Mouse (Mus musculus) ES-E14 (cell line): ENCODE measurements around the gene Tmem246. TPM values are rescaled to one million over a fixed set of nuclear protein-coding genes. Genes with fewer than 3 reads are reported as not detected.

Experiments used
- DNase-seq: peaks from one replicate; pipeline ENCODE4 v3.0.0-alpha.2; 2013; ENCODE audit warnings: low read depth, low spot score
- H3K27ac ChIP-seq: 2 replicates; pipeline ENCODE4 v1.5.1; 2012; ENCODE audit warnings: low read depth, mild to moderate bottlenecking, low read length, moderate library complexity, mixed read lengths; ENCODE audit not compliant: poor library complexity, insufficient read depth, severe bottlenecking
- H3K36me3 ChIP-seq: 2 replicates; pipeline ENCODE4 v1.6.1; 2012; ENCODE audit warnings: mild to moderate bottlenecking, low read length, moderate library complexity, mixed read lengths; ENCODE audit not compliant: control insufficient read depth, poor library complexity, insufficient read depth, severe bottlenecking
- H3K4me1 ChIP-seq, 2 experiments: fragments of 150-350 bp in 1 of 2; sonication (generic) in 1 of 2; 2 replicates each; pipeline ENCODE4 v1.6.1; 2012; ENCODE audit warnings: low read length in 2 of 2, mild to moderate bottlenecking in 1 of 2, mixed read lengths in 1 of 2; ENCODE audit not compliant: control insufficient read depth in 2 of 2, insufficient read depth in 2 of 2, poor library complexity in 1 of 2
- H3K4me3 ChIP-seq, 2 experiments: fragments of 150-350 bp in 1 of 2; sonication (generic) in 1 of 2; 2 replicates each; pipeline ENCODE4 v1.5.1; 2012; ENCODE audit warnings: low read length in 2 of 2, low read depth in 1 of 2, mild to moderate bottlenecking in 1 of 2, mixed read lengths in 1 of 2; ENCODE audit not compliant: insufficient read depth in 1 of 2, poor library complexity in 1 of 2, severe bottlenecking in 1 of 2
- H3K9ac ChIP-seq: 2 replicates; pipeline ENCODE4 v1.6.1; 2012; ENCODE audit warnings: low read depth, mild to moderate bottlenecking, low read length, mixed read lengths; ENCODE audit not compliant: poor library complexity, insufficient read depth, severe bottlenecking
- H3K9me3 ChIP-seq: fragments of 150-350 bp; sonication (generic); 2 replicates; pipeline ENCODE4 v1.6.1; 2012; ENCODE audit warnings: low read depth, mild to moderate bottlenecking, low read length; ENCODE audit not compliant: control insufficient read depth, insufficient read depth
- CHD2 ChIP-seq: IDR thresholded peaks from 2 replicates; pipeline ENCODE4 v1.6.1; 2014; ENCODE audit warnings: mild to moderate bottlenecking, low read depth, low read length, inconsistent platforms
- HCFC1 ChIP-seq: IDR thresholded peaks from 2 replicates; pipeline ENCODE4 v1.6.1; 2012; ENCODE audit warnings: low read length, inconsistent platforms, borderline replicate concordance; ENCODE audit not compliant: insufficient read depth
- MAFK ChIP-seq: IDR thresholded peaks from 2 replicates; pipeline ENCODE4 v1.6.1; 2014; ENCODE audit warnings: mild to moderate bottlenecking, low read depth, low read length, inconsistent platforms; ENCODE audit not compliant: insufficient read depth
- ZC3H11A ChIP-seq: IDR thresholded peaks from 2 replicates; pipeline ENCODE4 v1.6.1; 2012; ENCODE audit warnings: low read depth, mild to moderate bottlenecking, inconsistent platforms, low read length, borderline replicate concordance
- ZNF384 ChIP-seq: IDR thresholded peaks from 2 replicates; pipeline ENCODE4 v1.6.1; 2012; ENCODE audit warnings: low read depth, low read length, inconsistent platforms
- in situ Hi-C, 2 experiments: fragments of 600-800 bp; cut with MboI; formaldehyde crosslinking; loops; one replicate each; pipeline ENCODE4 v1.15.1; 2025; ENCODE audit warnings: low sequenced_read_pairs in 2 of 2, inconsistent platforms in 1 of 2; ENCODE audit not compliant: unreplicated experiment in 2 of 2
- total RNA-seq: library from RNA; depleted of rRNA; stranded (reverse); fragments of 300-350 nt; gene quantifications from 2 replicates; pipeline ENCODE4 v1.2.3, GENCODE M21; 2012

The Tmem246 gene
- total RNA-seq, 1 experiment, result 2.3 TPM

DNA sequence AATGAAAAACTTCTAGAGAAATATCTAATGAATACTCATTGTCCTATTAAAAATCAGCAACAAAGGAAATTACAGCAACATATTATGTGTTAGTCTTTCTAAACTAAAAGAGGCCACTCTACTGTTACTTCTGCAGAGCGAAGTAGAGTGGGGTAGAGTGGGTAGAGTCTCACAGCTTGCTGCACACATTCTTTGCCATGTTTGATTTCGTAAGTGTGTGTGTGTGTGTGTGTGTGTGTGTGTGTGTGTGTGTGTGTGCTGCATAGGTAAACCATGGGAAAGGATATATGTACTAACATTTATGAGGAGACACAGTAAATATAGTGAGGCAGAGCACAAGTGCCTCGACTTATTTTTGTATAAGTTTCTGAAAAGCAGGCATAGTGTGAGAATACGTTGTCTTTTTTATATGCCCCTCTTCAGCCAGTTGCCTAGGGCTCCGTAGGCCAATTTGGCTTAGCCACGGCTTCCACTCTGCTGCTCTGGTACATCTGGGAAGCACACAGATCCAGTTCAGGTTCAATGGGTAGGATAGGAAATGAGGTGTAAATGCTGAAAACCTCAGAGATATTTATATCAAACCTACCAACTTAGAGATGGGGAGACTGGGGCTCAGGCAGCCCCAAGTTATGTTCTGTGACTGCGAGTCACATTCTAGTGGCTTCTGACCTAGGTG, 50.0 kb downstream of the Tmem246 start:
- TF ChIP-seq ZNF384 (no peak), HCFC1 (no peak), CHD2 (no peak), MAFK (no peak), ZC3H11A (no peak)
- H3K4me1 ChIP-seq, result no peaks in the 10 kb centered on the region
- no peak for DNase-seq

DNA sequence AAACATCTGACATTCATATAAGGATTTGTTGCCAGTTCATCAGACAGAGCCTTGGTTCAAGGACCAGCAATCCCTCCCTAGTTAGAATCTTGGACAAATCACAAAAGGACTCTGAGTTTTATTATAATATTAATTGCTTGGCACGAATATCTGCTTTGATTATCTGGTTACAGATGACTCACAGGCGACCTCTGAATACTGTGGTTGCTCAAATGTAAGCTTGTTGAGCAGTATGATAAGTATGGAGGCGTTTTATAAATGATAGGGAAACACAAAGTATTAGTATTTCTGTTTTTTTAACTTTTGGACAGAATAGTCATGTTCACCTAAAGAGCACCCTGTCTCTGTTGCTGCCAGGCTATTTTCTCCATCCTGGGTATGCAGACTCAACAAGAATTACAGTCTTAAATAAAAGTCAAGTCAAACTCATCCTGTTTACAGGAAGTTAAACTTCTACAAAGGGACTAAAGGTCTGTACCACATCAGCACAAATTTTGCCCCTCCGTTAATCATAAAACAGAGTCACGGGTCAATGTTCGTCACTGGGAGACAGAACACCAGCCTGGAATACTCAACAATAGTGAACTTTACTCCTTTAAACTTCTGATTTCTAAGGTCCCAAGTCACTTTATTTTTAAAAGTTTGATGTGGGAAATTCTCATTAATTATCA, 50.7 kb downstream of the Tmem246 start:
- no peak overlapping the region for H3K27ac ChIP-seq
- no peaks in the 10 kb centered on the region for H3K4me1 ChIP-seq
- H3K36me3 ChIP-seq, result no peaks in the 10 kb centered on the region
- H3K9ac ChIP-seq, result no peak overlapping the region
- no peaks in the 10 kb centered on the region for H3K9me3 ChIP-seq
- H3K4me3 ChIP-seq, result no peak overlapping the region
- DNase-seq, result no peak
- no peak for TF ChIP-seq ZNF384
- TF ChIP-seq MAFK, result no peak
- TF ChIP-seq CHD2, result no peak
- TF ChIP-seq ZC3H11A, result no peak
- no peak for TF ChIP-seq HCFC1
- in situ Hi-C loops, result no loop called here

More for the DNA sequence above, 50.0 kb downstream of the Tmem246 start:
- H3K27ac ChIP-seq, result no peak overlapping the region
- H3K36me3 ChIP-seq, result no peaks in the 10 kb centered on the region
- H3K9ac ChIP-seq, result no peak overlapping the region
- in situ Hi-C loops, result no loop called here
- H3K4me3 ChIP-seq, result no peak overlapping the region
- H3K9me3 ChIP-seq, result no peaks in the 10 kb centered on the region

DNA sequence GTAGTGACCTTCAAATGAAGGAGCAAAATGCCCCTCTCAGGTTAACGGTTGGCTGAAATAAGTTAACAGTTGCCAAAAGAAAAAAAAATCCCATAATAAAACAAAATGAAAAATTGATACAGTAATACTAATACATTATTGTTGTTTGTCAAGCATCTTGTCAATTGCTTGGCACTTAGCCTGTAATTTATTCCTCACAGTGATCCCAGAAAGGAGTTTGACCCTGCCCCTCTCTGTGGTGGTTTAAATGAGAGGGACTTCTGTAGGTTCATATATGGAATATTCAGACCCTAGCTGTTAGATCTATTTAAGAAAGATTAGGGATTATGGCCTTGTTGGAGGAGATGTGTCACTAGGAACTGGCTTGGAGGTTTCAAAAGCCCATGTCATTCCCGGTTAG, 51.6 kb downstream of the Tmem246 start:
- H3K9me3 ChIP-seq, result no peaks in the 10 kb centered on the region
- no peak overlapping the region for H3K4me3 ChIP-seq
- no peaks in the 10 kb centered on the region for H3K4me1 ChIP-seq
- H3K9ac ChIP-seq, result no peak overlapping the region
- no peak for DNase-seq
- no peaks in the 10 kb centered on the region for H3K36me3 ChIP-seq
- no peak for TF ChIP-seq ZNF384
- TF ChIP-seq HCFC1, result no peak
- no peak for TF ChIP-seq CHD2
- no peak for TF ChIP-seq ZC3H11A
- no peak for TF ChIP-seq MAFK
- in situ Hi-C loops, result no loop called here
- no peak overlapping the region for H3K27ac ChIP-seq

DNA sequence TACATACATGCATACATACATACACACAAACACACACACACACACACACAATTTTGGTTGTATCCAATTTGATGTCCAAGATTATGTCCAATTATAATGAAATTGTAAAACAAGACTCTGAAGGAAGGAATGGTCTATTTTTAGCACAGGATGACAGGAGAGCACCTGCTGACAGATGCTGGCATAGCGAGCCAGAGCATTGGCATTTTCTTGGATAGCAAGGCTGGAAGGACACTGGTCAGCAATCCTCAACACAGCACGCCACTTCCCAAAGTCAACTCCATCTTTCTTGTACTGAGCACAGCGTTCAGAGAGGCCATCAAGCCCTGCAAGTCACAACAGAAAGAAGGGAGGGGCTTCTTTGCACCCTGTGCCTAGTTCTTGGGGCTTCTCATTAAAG, 56.7 kb downstream of the Tmem246 start:
- DNase-seq, result no peak
- H3K27ac ChIP-seq, result no peak overlapping the region
- H3K4me1 ChIP-seq, result no peaks in the 10 kb centered on the region
- H3K9ac ChIP-seq, result no peak overlapping the region
- H3K36me3 ChIP-seq, result no peaks in the 10 kb centered on the region
- TF ChIP-seq MAFK (no peak), ZNF384 (no peak), CHD2 (no peak), HCFC1 (no peak), ZC3H11A (no peak)
- in situ Hi-C loops, result no loop called here
- no peak overlapping the region for H3K4me3 ChIP-seq
- H3K9me3 ChIP-seq, result no peaks in the 10 kb centered on the region
